Mouse (Mus musculus): ENCODE data around the gene Frmd5. TPM values are rescaled to one million over a fixed set of nuclear protein-coding genes. Genes with fewer than 3 reads are reported as not detected.

Frmd5 gene
- polyA plus RNA-seq (2012; rRNA removed) (1.8 and 2.2 TPM in 2 replicates), polyA plus RNA-seq (2014; fragmentation: Nextera tagmentation; extraction: Ambion mirVana) (0.78 and 1.3 TPM in 2 replicates)

- no peaks in the 10 kb centered on the region for H3K36me3 ChIP-seq (ENCODE audit: control insufficient read depth, insufficient read depth, low read length)
- peak; percentile 98 for ATAC-seq (ENCODE audit: low FRiP score, low read depth)
- WGBS: under 1% methylated on average over 35 of the region's 35 CpGs
- H3K4me2 ChIP-seq (replicated peaks; ENCODE audit: low read depth, low read length, severe bottlenecking): peak within 1 kb of the TSS; percentile 76
- no peak within 1 kb of the TSS for H3K27ac ChIP-seq (replicated peaks; ENCODE audit: low read depth, low read length)
- H3K4me3 ChIP-seq (replicated peaks; ENCODE audit: low read length): peak within 1 kb of the TSS; percentile 66
- peak within 1 kb of the TSS; percentile 50 for H3K9ac ChIP-seq (ENCODE audit: low read depth, low read length, severe bottlenecking)
- 0 out of 2 replicates have a peak, but pooled peaks cover 5% of the 10 kb centered on the region for H3K4me1 ChIP-seq (ENCODE audit: control insufficient read depth, insufficient read depth, low read length)
- no peaks in the 10 kb centered on the region for H3K9me3 ChIP-seq (ENCODE audit: control insufficient read depth, low read length)
- TF ChIP-seq POLR2A (IDR thresholded peaks at IDR 0.05; ENCODE audit: borderline replicate concordance, extremely low read depth, insufficient read depth, insufficient read length): no peak
- H3K27me3 ChIP-seq (ENCODE audit: control insufficient read depth, insufficient read depth, low read length): peaks cover 23% of the 10 kb centered on the region; the same call in 1 of the 2 replicates
- DNase-seq (ENCODE audit: low spot score): peak; percentile 94
Measured at GRCm38 (mm10) chr2:121806959-121807653, at the start of gene Frmd5. Frmd5 (minus strand) TSS chr2:121807087.

- H3K36me3 ChIP-seq (ENCODE audit: control insufficient read depth, insufficient read depth, low read length): no peaks in the 10 kb centered on the region
- no peak for TF ChIP-seq POLR2A (IDR thresholded peaks at IDR 0.05; ENCODE audit: borderline replicate concordance, extremely low read depth, insufficient read depth, insufficient read length)
- no peak for ATAC-seq (ENCODE audit: low FRiP score, low read depth)
- no peaks in the 10 kb centered on the region for H3K4me1 ChIP-seq (ENCODE audit: control insufficient read depth, insufficient read depth, low read length)
- DNase-seq (ENCODE audit: low spot score): no peak
- no peak overlapping the region for H3K4me2 ChIP-seq (replicated peaks; ENCODE audit: low read depth, low read length, severe bottlenecking)
- WGBS: 76% methylated on average over 3 of the region's 3 CpGs
- no peaks in the 10 kb centered on the region for H3K9me3 ChIP-seq (ENCODE audit: control insufficient read depth, low read length)
- no peak overlapping the region for H3K9ac ChIP-seq (ENCODE audit: low read depth, low read length, severe bottlenecking)
- no peak overlapping the region for H3K4me3 ChIP-seq (replicated peaks; ENCODE audit: low read length)
- no peaks in the 10 kb centered on the region for H3K27me3 ChIP-seq (ENCODE audit: control insufficient read depth, insufficient read depth, low read length)
- no peak overlapping the region for H3K27ac ChIP-seq (replicated peaks; ENCODE audit: low read depth, low read length)
Measured at GRCm38 (mm10) chr2:121853974-121854373, 47.1 kb upstream of the Frmd5 start.

GRCm38 (mm10) chr2:121852045-121852444 lies 45.2 kb upstream of the Frmd5 start:
- H3K9me3 ChIP-seq (ENCODE audit: control insufficient read depth, low read length): no peaks in the 10 kb centered on the region
- H3K9ac ChIP-seq (ENCODE audit: low read depth, low read length, severe bottlenecking): no peak overlapping the region
- no peak overlapping the region for H3K27ac ChIP-seq (replicated peaks; ENCODE audit: low read depth, low read length)
- H3K4me3 ChIP-seq (replicated peaks; ENCODE audit: low read length): no peak overlapping the region
- TF ChIP-seq POLR2A (IDR thresholded peaks at IDR 0.05; ENCODE audit: borderline replicate concordance, extremely low read depth, insufficient read depth, insufficient read length): no peak
- ATAC-seq (ENCODE audit: low FRiP score, low read depth) (no peak), DNase-seq (ENCODE audit: low spot score) (no peak)
- H3K36me3 ChIP-seq (ENCODE audit: control insufficient read depth, insufficient read depth, low read length): no peaks in the 10 kb centered on the region
- H3K4me1 ChIP-seq (ENCODE audit: control insufficient read depth, insufficient read depth, low read length): no peaks in the 10 kb centered on the region
- 77% methylated on average over 2 of the region's 2 CpGs for WGBS
- H3K27me3 ChIP-seq (ENCODE audit: control insufficient read depth, insufficient read depth, low read length): no peaks in the 10 kb centered on the region
- no peak overlapping the region for H3K4me2 ChIP-seq (replicated peaks; ENCODE audit: low read depth, low read length, severe bottlenecking)

- 61% methylated on average over 8 of the region's 8 CpGs for WGBS
- DNase-seq (ENCODE audit: low spot score): no peak
- no peaks in the 10 kb centered on the region for H3K9me3 ChIP-seq (ENCODE audit: control insufficient read depth, low read length)
Measured at GRCm38 (mm10) chr2:121846050-121846449, 39.2 kb upstream of the Frmd5 start.

GRCm38 (mm10) chr2:121842249-121842648 lies 35.4 kb upstream of the Frmd5 start:
- 81% methylated on average over 3 of the region's 3 CpGs for WGBS
- Histone ChIP-seq H3K27ac (replicated peaks; ENCODE audit: low read depth, low read length) (no peak overlapping the region), H3K4me1 (ENCODE audit: control insufficient read depth, insufficient read depth, low read length) (no peaks in the 10 kb centered on the region), H3K36me3 (ENCODE audit: control insufficient read depth, insufficient read depth, low read length) (no peaks in the 10 kb centered on the region), H3K4me3 (replicated peaks; ENCODE audit: low read length) (no peak overlapping the region), H3K9ac (ENCODE audit: low read depth, low read length, severe bottlenecking) (no peak overlapping the region), H3K27me3 (ENCODE audit: control insufficient read depth, insufficient read depth, low read length) (no peaks in the 10 kb centered on the region), H3K4me2 (replicated peaks; ENCODE audit: low read depth, low read length, severe bottlenecking) (no peak overlapping the region), H3K9me3 (ENCODE audit: control insufficient read depth, low read length) (no peaks in the 10 kb centered on the region)
- ATAC-seq (ENCODE audit: low FRiP score, low read depth) (no peak), DNase-seq (ENCODE audit: low spot score) (no peak)
- no peak for TF ChIP-seq POLR2A (IDR thresholded peaks at IDR 0.05; ENCODE audit: borderline replicate concordance, extremely low read depth, insufficient read depth, insufficient read length)

More at GRCm38 (mm10) chr2:121846050-121846449, 39.2 kb upstream of the Frmd5 start:
- ATAC-seq (ENCODE audit: low FRiP score, low read depth): no peak
- Histone ChIP-seq H3K36me3 (ENCODE audit: control insufficient read depth, insufficient read depth, low read length) (no peaks in the 10 kb centered on the region), H3K4me1 (ENCODE audit: control insufficient read depth, insufficient read depth, low read length) (no peaks in the 10 kb centered on the region), H3K9ac (ENCODE audit: low read depth, low read length, severe bottlenecking) (no peak overlapping the region), H3K4me3 (replicated peaks; ENCODE audit: low read length) (no peak overlapping the region), H3K27ac (replicated peaks; ENCODE audit: low read depth, low read length) (no peak overlapping the region), H3K4me2 (replicated peaks; ENCODE audit: low read depth, low read length, severe bottlenecking) (no peak overlapping the region), H3K27me3 (ENCODE audit: control insufficient read depth, insufficient read depth, low read length) (no peaks in the 10 kb centered on the region)
- TF ChIP-seq POLR2A (IDR thresholded peaks at IDR 0.05; ENCODE audit: borderline replicate concordance, extremely low read depth, insufficient read depth, insufficient read length): no peak

Data from limb, embryonic 14.5 days (tissue).